Mouse (Mus musculus) bone marrow, adult 2 months (tissue): Measurements from ENCODE around the gene Erf.

Experiments used
- CTCF ChIP-seq: fragments of 200-500 bp; IDR thresholded peaks from 2 replicates; pipeline ENCODE4 v1.5.1; 2011; ENCODE audit warnings: low read length, control low read depth; ENCODE audit not compliant: control insufficient read depth, insufficient read depth
- POLR2A ChIP-seq: fragments of 200-500 bp; IDR thresholded peaks from 2 replicates; pipeline ENCODE4 v1.6.1; 2011; ENCODE audit warnings: low read depth, mild to moderate bottlenecking, control low read depth, low read length, borderline replicate concordance; ENCODE audit not compliant: control insufficient read depth

GRCm38 (mm10) chr7:25227523-25228300 is 22.8 kb downstream of the Erf start:
- TF ChIP-seq CTCF (no peak), POLR2A (no peak)
